Mouse (Mus musculus) erythroblast, embryonic 14.5 days (primary cell): ENCODE data around the gene Asic1.

Experiments used
- GATA1 ChIP-seq: IDR thresholded peaks from 2 replicates; pipeline ENCODE4 v1.6.1; 2012; ENCODE audit warnings: low read length, inconsistent platforms, mixed read lengths
- TAL1 ChIP-seq: IDR thresholded peaks from 3 replicates; pipeline ENCODE4 v1.6.1; 2012; ENCODE audit warnings: low read length, inconsistent platforms, mixed read lengths

- TF ChIP-seq TAL1 (no peak), GATA1 (no peak)
These were observed 776 bp upstream of the Asic1 start for GRCm38 (mm10) chr15:99669392-99669791.
